Mouse (Mus musculus) brain, adult 2 months (tissue): ENCODE measurements around the gene 4933415A04Rik.

Source experiments
- DNase-seq: peaks from one replicate; pipeline ENCODE4 v3.0.0; 2011; ENCODE audit warnings: low read depth, low spot score

The 4933415A04Rik gene

GRCm38 (mm10) chr11:43569595-43569994, 17.2 kb upstream of the 4933415A04Rik start:
- peak; percentile 96 for DNase-seq

GRCm38 (mm10) chr11:43575061-43575375, 11.8 kb upstream of the 4933415A04Rik start:
- DNase-seq = no peak

GRCm38 (mm10) chr11:43575376-43576151, 11.3 kb upstream of the 4933415A04Rik start:
- no peak for DNase-seq

GRCm38 (mm10) chr11:43577713-43578478, 8.9 kb upstream of the 4933415A04Rik start:
- no peak for DNase-seq

- peak; percentile 62 for DNase-seq
These were observed 1.4 kb upstream of the 4933415A04Rik start for GRCm38 (mm10) chr11:43585211-43586005.

- no peak for DNase-seq
These were observed 2.8 kb downstream of the 4933415A04Rik start for GRCm38 (mm10) chr11:43589530-43590072.

- DNase-seq = no peak
These were observed 14.6 kb downstream of the 4933415A04Rik start, which contains the start of gene Fabp6 for GRCm38 (mm10) chr11:43601440-43601839. TSS of gene Fabp6 (minus strand) at chr11:43601540.

GRCm38 (mm10) chr11:43604207-43604606, 17.4 kb downstream of the 4933415A04Rik start:
- DNase-seq = no peak

- DNase-seq = no peak
These were observed 18.1 kb downstream of the 4933415A04Rik start for GRCm38 (mm10) chr11:43604891-43605290.

GRCm38 (mm10) chr11:43605859-43606258, 19.0 kb downstream of the 4933415A04Rik start:
- no peak for DNase-seq

- DNase-seq = no peak
These were observed 21.6 kb downstream of the 4933415A04Rik start for GRCm38 (mm10) chr11:43608440-43608839.

GRCm38 (mm10) chr11:43610006-43610661, 23.3 kb downstream of the 4933415A04Rik start:
- DNase-seq = peak; percentile 49

- DNase-seq = no peak
These were observed 23.8 kb downstream of the 4933415A04Rik start for GRCm38 (mm10) chr11:43610662-43611033.

GRCm38 (mm10) chr11:43612834-43613488, 26.1 kb downstream of the 4933415A04Rik start:
- DNase-seq = peak; percentile 92

GRCm38 (mm10) chr11:43617924-43618323, 31.1 kb downstream of the 4933415A04Rik start:
- DNase-seq = no peak

- peak; percentile 47 for DNase-seq
These were observed 31.6 kb downstream of the 4933415A04Rik start for GRCm38 (mm10) chr11:43618403-43618802.

- no peak for DNase-seq
These were observed 34.9 kb downstream of the 4933415A04Rik start for GRCm38 (mm10) chr11:43621769-43622168.

GRCm38 (mm10) chr11:43624341-43624740, 37.5 kb downstream of the 4933415A04Rik start:
- DNase-seq = peak; percentile 83

GRCm38 (mm10) chr11:43626300-43626926, 39.6 kb downstream of the 4933415A04Rik start:
- DNase-seq = peak; percentile 79
